Mouse (Mus musculus): Measurements from ENCODE around the gene Shprh. TPM values are rescaled to one million over a fixed set of nuclear protein-coding genes. Genes with fewer than 3 reads are reported as not detected.
"Not testable (repeated sequence)": the region's sequence is repeated elsewhere in the genome, so short reads cannot be mapped to it uniquely, and the experiment has no call there.

The Shprh gene
- polyA plus RNA-seq, 1 experiment from 2014 or later, result 10.7 TPM

GRCm38 (mm10) chr10:11229545-11230178 lies 80.4 kb downstream of the Shprh start:
- DNase-seq (ENCODE audit: low spot score) (peak; percentile 7), ATAC-seq (replicated peaks; ENCODE audit: low FRiP score, low read depth) (no peak)
- Histone ChIP-seq H3K4me1 (replicated peaks; ENCODE audit: insufficient read depth, low read length) (no peaks in the 10 kb centered on the region), H3K4me3 (replicated peaks; ENCODE audit: low read depth, low read length) (no peak overlapping the region), H3K9me3 (replicated peaks; ENCODE audit: low read length) (no peaks in the 10 kb centered on the region), H3K27ac (no peak overlapping the region), H3K9ac (ENCODE audit: low read depth, low read length) (no peak overlapping the region), H3K36me3 (ENCODE audit: insufficient read depth, low read length) (no peaks in the 10 kb centered on the region), H3K4me2 (ENCODE audit: low read length) (no peak overlapping the region), H3K27me3 (ENCODE audit: insufficient read depth, low read length) (no peaks in the 10 kb centered on the region)
- whole genome bisulfite sequencing, result 35% methylated on average over 6 of the region's 6 CpGs
- TF ChIP-seq CTCF (IDR thresholded peaks at IDR 0.05; ENCODE audit: low read depth), result no peak

- no peak overlapping the region for H3K27ac ChIP-seq
- no peaks in the 10 kb centered on the region for H3K9me3 ChIP-seq (replicated peaks; ENCODE audit: low read length)
- H3K4me2 ChIP-seq (ENCODE audit: low read length), result no peak overlapping the region
- TF ChIP-seq CTCF (IDR thresholded peaks at IDR 0.05; ENCODE audit: low read depth), result no peak
- H3K36me3 ChIP-seq (ENCODE audit: insufficient read depth, low read length), result no peaks in the 10 kb centered on the region
- no peaks in the 10 kb centered on the region for H3K4me1 ChIP-seq (replicated peaks; ENCODE audit: insufficient read depth, low read length)
- no peak overlapping the region for H3K9ac ChIP-seq (ENCODE audit: low read depth, low read length)
- WGBS, result 77% methylated on average over 3 of the region's 3 CpGs
- H3K4me3 ChIP-seq (replicated peaks; ENCODE audit: low read depth, low read length), result no peak overlapping the region
- DNase-seq (ENCODE audit: low spot score) (no peak), ATAC-seq (replicated peaks; ENCODE audit: low FRiP score, low read depth) (no peak)
- H3K27me3 ChIP-seq (ENCODE audit: insufficient read depth, low read length), result no peaks in the 10 kb centered on the region
Observed at GRCm38 (mm10) chr10:11233208-11233607, 84.0 kb downstream of the Shprh start.

GRCm38 (mm10) chr10:11242988-11243387 lies 93.8 kb downstream of the Shprh start:
- not testable (repeated sequence) for H3K4me2 ChIP-seq (ENCODE audit: low read length); H3K27ac ChIP-seq; H3K9me3 ChIP-seq (replicated peaks; ENCODE audit: low read length); H3K36me3 ChIP-seq (ENCODE audit: insufficient read depth, low read length); DNase-seq (ENCODE audit: low spot score); H3K4me1 ChIP-seq (replicated peaks; ENCODE audit: insufficient read depth, low read length); ATAC-seq (replicated peaks; ENCODE audit: low FRiP score, low read depth); H3K9ac ChIP-seq (ENCODE audit: low read depth, low read length); H3K27me3 ChIP-seq (ENCODE audit: insufficient read depth, low read length); H3K4me3 ChIP-seq (replicated peaks; ENCODE audit: low read depth, low read length)
- 20% methylated on average over 3 of the region's 3 CpGs for WGBS

- ATAC-seq (replicated peaks; ENCODE audit: low FRiP score, low read depth), result no peak
- WGBS, result 88% methylated on average over 3 of the region's 3 CpGs
- TF ChIP-seq CTCF (IDR thresholded peaks at IDR 0.05; ENCODE audit: low read depth), result no peak
Observed at GRCm38 (mm10) chr10:11248210-11248609, 99.0 kb downstream of the Shprh start.

GRCm38 (mm10) chr10:11250247-11250997 lies 101.2 kb downstream of the Shprh start:
- no peak overlapping the region for H3K4me3 ChIP-seq (replicated peaks; ENCODE audit: low read depth, low read length)
- H3K4me2 ChIP-seq (ENCODE audit: low read length), result no peak overlapping the region
- 48% methylated on average over 2 of the region's 2 CpGs for WGBS
- no peaks in the 10 kb centered on the region for H3K36me3 ChIP-seq (ENCODE audit: insufficient read depth, low read length)
- no peaks in the 10 kb centered on the region for H3K9me3 ChIP-seq (replicated peaks; ENCODE audit: low read length)
- ATAC-seq (replicated peaks; ENCODE audit: low FRiP score, low read depth) (no peak), DNase-seq (ENCODE audit: low spot score) (no peak)
- H3K27me3 ChIP-seq (ENCODE audit: insufficient read depth, low read length), result no peaks in the 10 kb centered on the region
- H3K9ac ChIP-seq (ENCODE audit: low read depth, low read length), result no peak overlapping the region
- no peak for TF ChIP-seq CTCF (IDR thresholded peaks at IDR 0.05; ENCODE audit: low read depth)
- H3K27ac ChIP-seq, result no peak overlapping the region
- no peaks in the 10 kb centered on the region for H3K4me1 ChIP-seq (replicated peaks; ENCODE audit: insufficient read depth, low read length)

More at GRCm38 (mm10) chr10:11248210-11248609, 99.0 kb downstream of the Shprh start:
- no peaks in the 10 kb centered on the region for H3K9me3 ChIP-seq (replicated peaks; ENCODE audit: low read length)
- H3K27ac ChIP-seq, result no peak overlapping the region
- DNase-seq (ENCODE audit: low spot score), result no peak
- no peak overlapping the region for H3K4me2 ChIP-seq (ENCODE audit: low read length)
- H3K36me3 ChIP-seq (ENCODE audit: insufficient read depth, low read length), result no peaks in the 10 kb centered on the region
- H3K9ac ChIP-seq (ENCODE audit: low read depth, low read length), result no peak overlapping the region
- no peaks in the 10 kb centered on the region for H3K4me1 ChIP-seq (replicated peaks; ENCODE audit: insufficient read depth, low read length)
- H3K4me3 ChIP-seq (replicated peaks; ENCODE audit: low read depth, low read length), result no peak overlapping the region
- no peaks in the 10 kb centered on the region for H3K27me3 ChIP-seq (ENCODE audit: insufficient read depth, low read length)

GRCm38 (mm10) chr10:11253581-11253980 lies 104.4 kb downstream of the Shprh start:
- not testable (repeated sequence) for ATAC-seq (replicated peaks; ENCODE audit: low FRiP score, low read depth); H3K36me3 ChIP-seq (ENCODE audit: insufficient read depth, low read length); H3K27me3 ChIP-seq (ENCODE audit: insufficient read depth, low read length); H3K9me3 ChIP-seq (replicated peaks; ENCODE audit: low read length); H3K4me1 ChIP-seq (replicated peaks; ENCODE audit: insufficient read depth, low read length); H3K9ac ChIP-seq (ENCODE audit: low read depth, low read length); H3K27ac ChIP-seq; H3K4me3 ChIP-seq (replicated peaks; ENCODE audit: low read depth, low read length); DNase-seq (ENCODE audit: low spot score); H3K4me2 ChIP-seq (ENCODE audit: low read length)
- WGBS, result 89% methylated on average over 4 of the region's 4 CpGs
